Mouse (Mus musculus): ENCODE data around the gene Plvap.

GRCm38 (mm10) chr8:71467201-71467600 lies 44.4 kb downstream of the Plvap start:
- TF ChIP-seq CTCF (IDR thresholded peaks at IDR 0.05; ENCODE audit: control insufficient read depth, insufficient read depth, low read length) (no peak), POLR2A (IDR thresholded peaks at IDR 0.05; ENCODE audit: borderline replicate concordance, control insufficient read depth, low read depth, low read length) (no peak)

Data from bone marrow, adult 2 months (tissue).